Mouse (Mus musculus) heart, postnatal 0 days (tissue): ENCODE data around the gene Tspoap1. TPM values are rescaled to one million over a fixed set of nuclear protein-coding genes. Genes with fewer than 3 reads are reported as not detected.
A peak's percentile ranks its signal among the peaks of the same experiment; 100 is the strongest.

Source experiments
- ATAC-seq: fragments of 200-750 bp; cut with Nextera tagmentation; 2 replicates; pipeline ENCODE4 v1.8.0; 2017; ENCODE audit warnings: low read depth, moderate number of reproducible peaks, moderate library complexity; ENCODE audit not compliant: insufficient read depth
- DNase-seq: peaks from one replicate; pipeline ENCODE4 v3.0.0-alpha.2; 2016; ENCODE audit warnings: low spot score
- H3K27ac ChIP-seq: fragments of 300-500 bp; sonication (generic); 2 replicates; pipeline ENCODE4 v1.5.1; 2014; ENCODE audit warnings: low read depth, mild to moderate bottlenecking
- H3K27me3 ChIP-seq: fragments of 300-500 bp; sonication (generic); 2 replicates; pipeline ENCODE4 v1.6.1; 2014; ENCODE audit warnings: low read length, mixed read lengths; ENCODE audit not compliant: control insufficient read depth, insufficient read depth
- H3K36me3 ChIP-seq: fragments of 300-500 bp; sonication (generic); replicated peaks from 2 replicates; pipeline ENCODE4 v1.6.1; 2014; ENCODE audit warnings: low read length, mixed read lengths; ENCODE audit not compliant: control insufficient read depth, insufficient read depth
- H3K4me1 ChIP-seq: fragments of 300-500 bp; sonication (generic); 2 replicates; pipeline ENCODE4 v1.6.1; 2014; ENCODE audit warnings: antibody characterized with exemption; ENCODE audit not compliant: control insufficient read depth, insufficient read depth
- H3K4me2 ChIP-seq: fragments of 300-500 bp; sonication (generic); 2 replicates; pipeline ENCODE4 v1.6.1; 2014; ENCODE audit warnings: low read depth, mild to moderate bottlenecking, low read length, moderate library complexity
- H3K4me3 ChIP-seq: fragments of 300-500 bp; sonication (generic); 2 replicates; pipeline ENCODE4 v1.5.1; 2014; ENCODE audit warnings: low read depth, low read length
- H3K9ac ChIP-seq: fragments of 300-500 bp; sonication (generic); replicated peaks from 2 replicates; pipeline ENCODE4 v1.6.1; 2014; ENCODE audit warnings: low read depth, low read length, mixed read lengths
- H3K9me3 ChIP-seq: fragments of 300-500 bp; sonication (generic); replicated peaks from 2 replicates; pipeline ENCODE4 v1.6.1; 2016; ENCODE audit warnings: low read length; ENCODE audit not compliant: control insufficient read depth
- CTCF ChIP-seq: IDR thresholded peaks from 2 replicates; pipeline ENCODE4 v1.5.1; 2016; ENCODE audit warnings: antibody characterized with exemption, control low read depth, low read depth
- EP300 ChIP-seq: IDR thresholded peaks from 2 replicates; pipeline ENCODE4 v1.6.1; 2016; ENCODE audit warnings: antibody characterized with exemption, low read depth
- WGBS: fragments of 180-500 bp; shearing (Covaris S2); extraction: QIAGEN DNeasy Blood & Tissue Kit; methylation state at CpG from one replicate; pipeline ENCODE4 v1.1.7; 2014; 5-methylcytosine and 5-hydroxymethylcytosine counted together
- polyA plus RNA-seq: library from polyadenylated mRNA; unstranded; fragments of >200 nt; fragmentation: Nextera tagmentation; extraction: Ambion mirVana; gene quantifications from 2 replicates; pipeline ENCODE4 v1.2.1, GENCODE M21; 2015
- total RNA-seq: library from RNA; depleted of rRNA; stranded (reverse); fragments of >200 nt; gene quantifications from 2 replicates; pipeline ENCODE4 v1.2.3, GENCODE M21; 2014; ENCODE audit warnings: low replicate concordance

Tspoap1 gene
- total and polyA plus RNA-seq, 2 experiments from 2014 or later: not detected

DNA sequence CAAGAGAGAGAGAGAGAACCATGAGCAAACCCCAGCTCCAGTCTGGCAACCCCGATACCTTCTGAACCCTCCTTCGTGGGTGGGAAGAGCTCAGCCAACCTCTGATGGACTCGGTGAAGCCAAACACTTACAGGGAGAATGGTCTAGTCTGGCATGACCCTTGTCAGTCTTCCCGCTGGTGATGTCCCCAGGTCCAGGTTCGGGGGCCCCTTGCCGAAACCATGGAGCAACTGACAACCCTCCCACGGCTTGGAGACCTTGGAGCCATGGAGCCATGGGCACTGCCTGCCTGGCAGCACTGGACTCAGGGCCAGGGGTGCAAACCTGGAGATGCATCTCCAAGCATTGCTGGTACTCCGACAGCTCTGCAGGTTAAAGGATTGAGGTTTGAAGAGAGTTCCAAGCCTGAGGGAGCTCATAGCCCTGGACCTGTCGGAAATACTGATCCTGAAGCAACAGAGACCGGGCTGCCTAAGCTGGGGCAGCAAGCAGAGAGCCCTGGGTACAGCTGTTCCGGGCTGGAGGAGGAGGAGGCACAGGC lies 910 bp downstream of the Tspoap1 start:
- ATAC-seq (no peak), DNase-seq (no peak)
- Histone ChIP-seq H3K9ac (no peak overlapping the region), H3K4me1 (no peaks in the 10 kb centered on the region), H3K4me3 (no peak overlapping the region), H3K36me3 (no peaks in the 10 kb centered on the region), H3K27ac (no peak overlapping the region), H3K9me3 (no peaks in the 10 kb centered on the region), H3K4me2 (no peak overlapping the region), H3K27me3 (peaks cover 69% of the 10 kb centered on the region)
- no peak for TF ChIP-seq EP300
- no peak for TF ChIP-seq CTCF
- 61% methylated on average over 11 of the region's 11 CpGs for WGBS

- Histone ChIP-seq H3K27ac (no peak overlapping the region), H3K4me1 (no peaks in the 10 kb centered on the region), H3K4me3 (no peak overlapping the region), H3K9ac (no peak overlapping the region), H3K27me3 (peaks cover 77% of the 10 kb centered on the region), H3K4me2 (no peak overlapping the region), H3K9me3 (no peaks in the 10 kb centered on the region), H3K36me3 (no peaks in the 10 kb centered on the region)
- ATAC-seq (no peak), DNase-seq (no peak)
- 65% methylated on average over 14 of the region's 14 CpGs for WGBS
- no peak for TF ChIP-seq CTCF
- no peak for TF ChIP-seq EP300
These were observed 1.7 kb downstream of the Tspoap1 start for GRCm38 (mm10) chr11:87761806-87762701.

- Histone ChIP-seq H3K9ac (no peak overlapping the region), H3K27me3 (peaks cover 80% of the 10 kb centered on the region), H3K9me3 (no peaks in the 10 kb centered on the region), H3K4me3 (no peak overlapping the region), H3K4me1 (no peaks in the 10 kb centered on the region), H3K36me3 (no peaks in the 10 kb centered on the region), H3K27ac (no peak overlapping the region), H3K4me2 (no peak overlapping the region)
- ATAC-seq: no peak
- WGBS: 34% methylated on average over 12 of the region's 12 CpGs
- no peak for DNase-seq
- no peak for TF ChIP-seq CTCF
- no peak for TF ChIP-seq EP300
These were observed 2.5 kb downstream of the Tspoap1 start for GRCm38 (mm10) chr11:87762702-87763385.

- Histone ChIP-seq H3K27me3 (peaks cover 80% of the 10 kb centered on the region), H3K4me3 (peak overlapping the region; percentile 40), H3K27ac (no peak overlapping the region), H3K36me3 (no peaks in the 10 kb centered on the region), H3K9me3 (no peaks in the 10 kb centered on the region), H3K4me1 (no peaks in the 10 kb centered on the region), H3K4me2 (peak overlapping the region; percentile 64), H3K9ac (no peak overlapping the region)
- TF ChIP-seq EP300 (no peak), CTCF (no peak)
- WGBS: 5% methylated on average over 17 of the region's 17 CpGs
- DNase-seq: no peak
- ATAC-seq: no peak
These were observed 3.2 kb downstream of the Tspoap1 start for GRCm38 (mm10) chr11:87763511-87763987.

DNA sequence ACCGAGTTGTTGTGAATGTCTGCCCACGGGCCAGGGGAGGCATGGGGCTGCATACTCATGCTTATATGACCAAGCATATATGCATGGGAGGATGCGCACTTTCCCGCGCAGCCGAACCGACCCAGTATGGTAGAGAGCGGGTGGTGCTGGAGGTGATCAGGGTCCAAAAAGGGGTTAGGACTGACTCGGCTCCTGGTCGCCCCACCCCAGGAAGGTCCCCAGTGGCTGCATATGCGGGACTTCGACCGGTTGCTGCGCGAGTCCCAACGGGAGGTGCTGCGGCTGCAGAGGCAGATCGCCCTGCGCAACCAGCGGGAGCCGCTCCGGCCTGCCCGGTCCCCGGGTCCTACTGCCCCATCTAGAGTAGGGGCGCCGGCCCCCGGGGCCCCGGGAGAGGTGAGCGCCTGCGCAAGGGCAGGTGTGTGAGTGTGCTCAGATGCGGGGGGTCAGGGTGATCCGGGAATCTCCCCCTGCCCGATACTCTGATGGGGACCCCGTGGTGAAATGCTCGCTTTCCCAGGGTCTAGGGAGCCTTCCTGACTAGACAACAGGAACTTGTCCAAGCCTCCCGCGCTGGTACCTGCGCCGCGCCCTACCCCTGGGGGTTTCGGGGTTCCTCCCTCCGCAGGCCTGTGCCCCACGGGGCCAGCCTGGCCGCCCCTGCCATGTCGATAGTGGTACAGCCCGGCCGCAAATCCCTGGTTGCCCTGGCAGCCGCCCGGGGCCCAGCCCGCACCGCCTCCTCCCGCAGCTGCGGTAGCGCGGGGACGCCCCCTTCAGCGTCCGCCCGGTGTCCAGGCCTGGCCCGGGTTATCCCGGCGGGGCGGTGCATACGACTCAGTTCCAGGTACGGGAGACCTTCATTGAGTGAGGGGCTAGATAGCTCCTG lies 3.9 kb downstream of the Tspoap1 start:
- ATAC-seq: no peak
- WGBS: 3% methylated on average over 63 of the region's 65 CpGs

More for the DNA sequence above, 3.9 kb downstream of the Tspoap1 start:
- H3K9me3 ChIP-seq: no peaks in the 10 kb centered on the region
- H3K36me3 ChIP-seq: no peaks in the 10 kb centered on the region
- peak overlapping the region; percentile 40 for H3K4me3 ChIP-seq
- H3K9ac ChIP-seq: 0 out of 2 replicates have a peak overlapping the region, but pooled peaks have one; percentile 9
- H3K4me1 ChIP-seq: no peaks in the 10 kb centered on the region
- H3K4me2 ChIP-seq: peak overlapping the region; percentile 64
- H3K27ac ChIP-seq: no peak overlapping the region
- TF ChIP-seq CTCF (no peak), EP300 (no peak)
- peaks cover 80% of the 10 kb centered on the region for H3K27me3 ChIP-seq
- DNase-seq: no peak
